ENCODE assay signal across 13 mouse cellular contexts in genomic region chr12:3312886-3313285, GRCm38 (mm10).
"Had no signal": no experiment of that assay in that cellular context is flagged by ENCODE, and none has a peak within 500 bp of the region (broad histone marks: within the 10 kb centered on the region; RNA-seq: fewer than 3 reads in every experiment).

No protein-coding gene starts in this region.

- DNase-seq: kidney, adult 2 months; kidney, postnatal 10 days; kidney, postnatal 36 days; layer of hippocampus, postnatal 36 days; liver, embryonic 13.5 days; lung, adult 2 months; lung, postnatal 14 days; lung, postnatal 4 days; midbrain, embryonic 14.5 days; right cerebral cortex, adult 18-20 months; right cerebral cortex, postnatal 25 days; spleen, adult 18-20 months; thymus, postnatal 25 days had no signal
